Mouse (Mus musculus): ENCODE data around the gene Ctcf.

Gene Ctcf

DNA sequence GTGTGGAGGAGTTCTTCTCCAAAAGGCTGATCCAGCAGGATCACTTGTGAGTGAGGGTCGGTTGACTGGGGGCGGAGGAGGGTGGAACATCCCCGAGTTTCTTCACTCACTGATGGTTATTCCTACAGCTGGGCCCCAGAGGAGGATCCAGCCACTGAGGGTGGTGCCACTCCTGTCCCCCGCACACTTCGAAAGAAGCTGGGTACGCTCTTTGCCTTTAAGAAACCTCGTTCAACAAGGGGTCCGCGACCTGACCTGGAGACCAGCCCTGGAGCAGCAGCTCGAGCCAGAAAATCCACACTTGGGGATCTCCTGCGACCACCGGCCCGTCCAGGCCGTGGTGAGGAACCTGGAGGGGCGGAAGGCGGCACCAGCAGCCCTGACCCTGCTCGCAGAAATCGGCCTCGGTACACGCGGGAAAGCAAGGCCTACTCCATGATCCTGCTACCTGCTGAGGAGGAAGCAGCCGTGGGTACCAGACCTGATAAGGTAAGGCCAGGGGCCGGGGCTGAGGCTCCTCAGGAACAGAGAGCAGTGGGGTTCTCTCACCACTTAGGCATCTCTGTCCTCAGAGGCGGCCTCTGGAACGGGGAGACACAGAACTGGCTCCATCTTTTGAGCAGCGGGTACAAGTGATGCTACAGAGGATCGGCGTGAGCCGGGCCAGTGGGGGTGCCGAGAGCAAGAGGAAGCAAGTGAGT, 58.9 kb downstream of the Ctcf start:
- in situ Hi-C loops (cut with MboI; ENCODE audit: unreplicated experiment in 2 of 2): no loop called here

DNA sequence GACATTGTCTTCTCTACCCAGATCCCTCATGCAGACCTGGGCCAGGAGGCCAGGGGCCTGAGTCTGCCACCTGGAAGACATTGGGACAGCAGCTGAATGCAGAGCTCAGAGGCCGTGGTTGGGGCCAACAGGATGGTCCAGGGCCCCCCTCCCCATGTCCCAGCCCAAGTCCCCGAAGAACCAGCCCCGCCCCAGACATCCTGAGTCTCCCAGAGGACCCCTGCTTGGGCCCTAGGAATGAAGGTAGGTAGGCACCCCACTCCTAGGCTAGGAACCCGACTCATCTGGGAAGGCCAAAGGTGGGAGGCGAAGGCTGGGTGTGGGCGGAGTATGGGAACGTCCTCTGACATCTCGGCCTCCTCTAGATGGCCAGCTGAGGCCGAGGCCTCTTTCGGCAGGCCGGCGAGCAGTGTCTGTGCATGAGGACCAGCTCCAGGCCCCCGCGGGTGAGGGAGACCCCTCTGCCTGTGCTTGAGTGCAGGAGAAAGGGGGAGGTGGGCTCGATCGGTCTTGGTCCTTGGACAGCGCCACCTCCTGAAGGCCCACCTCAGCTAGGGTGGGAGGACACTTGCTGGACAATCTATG, 60.9 kb downstream of the Ctcf start:
- in situ Hi-C loops (cut with MboI; ENCODE audit: unreplicated experiment in 2 of 2): no loop called here

DNA sequence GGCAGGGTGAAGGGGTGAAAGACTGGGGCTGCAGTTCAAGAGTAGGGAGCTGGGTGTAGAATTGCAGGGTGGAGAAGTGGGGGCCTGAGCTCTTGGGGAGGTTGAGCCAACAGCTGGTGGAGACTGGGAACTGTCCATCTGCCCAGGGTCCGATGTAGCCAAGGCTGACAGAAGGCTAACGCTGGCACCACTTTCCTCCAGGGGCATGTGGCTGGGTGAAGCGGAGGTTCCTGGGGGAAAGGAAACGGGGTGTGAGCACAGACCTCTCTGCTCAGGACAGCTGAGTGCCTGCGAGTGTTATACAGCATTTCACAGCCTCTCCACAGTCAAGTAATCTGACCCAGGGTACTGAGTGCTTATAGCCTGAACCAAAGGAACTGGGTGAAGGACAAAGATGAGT, 62.4 kb downstream of the Ctcf start:
- in situ Hi-C loops (cut with MboI; ENCODE audit: unreplicated experiment in 2 of 2): no loop called here

DNA sequence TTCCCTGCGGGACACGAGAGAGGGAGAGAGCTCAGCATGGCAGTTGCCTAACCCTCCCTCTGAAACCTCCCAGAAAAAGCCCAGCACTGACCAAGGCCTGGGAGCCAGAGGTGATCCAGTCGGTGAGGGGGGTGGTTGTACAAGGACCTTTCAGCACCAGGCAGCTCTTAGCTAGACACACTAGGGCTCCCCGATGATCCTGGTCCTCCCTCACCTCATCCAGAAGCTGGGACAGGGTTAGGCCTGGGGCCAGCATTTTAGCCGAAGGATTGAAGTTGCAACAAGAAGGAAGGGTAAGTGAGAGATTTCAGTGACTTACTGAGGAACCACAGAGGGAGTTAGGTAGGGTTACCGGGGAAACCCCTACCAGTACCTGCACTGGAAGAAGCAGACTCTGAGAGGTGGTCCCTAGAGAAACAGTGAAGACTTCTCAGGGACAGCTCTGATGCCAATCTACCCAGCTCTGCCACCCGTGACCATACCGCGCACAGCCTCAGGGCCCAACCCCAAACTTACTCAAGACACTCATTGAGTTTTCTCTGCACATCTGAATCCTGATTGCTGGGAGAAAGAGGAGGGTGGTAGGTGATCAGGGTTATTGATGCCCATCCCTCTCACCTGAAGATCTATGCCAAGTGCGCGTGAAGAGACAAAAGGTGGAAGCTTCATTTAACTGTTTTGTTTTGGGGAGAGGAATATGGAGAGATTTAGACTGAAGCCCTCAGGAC, 63.3 kb downstream of the Ctcf start:
- in situ Hi-C loops (cut with MboI; ENCODE audit: unreplicated experiment in 2 of 2): no loop called here

DNA sequence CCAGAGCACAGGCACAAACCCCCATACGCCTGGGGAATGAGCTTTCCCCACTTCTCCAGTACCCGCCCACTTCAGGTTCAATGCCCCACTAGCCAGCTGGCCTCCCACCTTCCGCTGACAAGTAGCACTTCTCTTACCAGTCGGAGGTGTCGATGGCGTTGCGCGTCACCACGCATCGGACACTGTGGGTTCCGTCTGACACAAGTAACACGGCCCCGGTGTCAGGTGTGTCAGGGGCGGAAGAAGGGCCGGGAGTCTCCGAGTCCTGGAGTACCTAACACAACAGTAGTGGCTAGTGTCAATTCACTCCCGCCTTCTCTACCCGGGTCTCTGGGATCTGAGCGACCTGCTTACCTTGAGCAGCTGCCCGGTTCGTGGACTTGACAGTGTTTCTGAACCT, 64.2 kb downstream of the Ctcf start:
- in situ Hi-C loops (cut with MboI; ENCODE audit: unreplicated experiment in 2 of 2): no loop called here

DNA sequence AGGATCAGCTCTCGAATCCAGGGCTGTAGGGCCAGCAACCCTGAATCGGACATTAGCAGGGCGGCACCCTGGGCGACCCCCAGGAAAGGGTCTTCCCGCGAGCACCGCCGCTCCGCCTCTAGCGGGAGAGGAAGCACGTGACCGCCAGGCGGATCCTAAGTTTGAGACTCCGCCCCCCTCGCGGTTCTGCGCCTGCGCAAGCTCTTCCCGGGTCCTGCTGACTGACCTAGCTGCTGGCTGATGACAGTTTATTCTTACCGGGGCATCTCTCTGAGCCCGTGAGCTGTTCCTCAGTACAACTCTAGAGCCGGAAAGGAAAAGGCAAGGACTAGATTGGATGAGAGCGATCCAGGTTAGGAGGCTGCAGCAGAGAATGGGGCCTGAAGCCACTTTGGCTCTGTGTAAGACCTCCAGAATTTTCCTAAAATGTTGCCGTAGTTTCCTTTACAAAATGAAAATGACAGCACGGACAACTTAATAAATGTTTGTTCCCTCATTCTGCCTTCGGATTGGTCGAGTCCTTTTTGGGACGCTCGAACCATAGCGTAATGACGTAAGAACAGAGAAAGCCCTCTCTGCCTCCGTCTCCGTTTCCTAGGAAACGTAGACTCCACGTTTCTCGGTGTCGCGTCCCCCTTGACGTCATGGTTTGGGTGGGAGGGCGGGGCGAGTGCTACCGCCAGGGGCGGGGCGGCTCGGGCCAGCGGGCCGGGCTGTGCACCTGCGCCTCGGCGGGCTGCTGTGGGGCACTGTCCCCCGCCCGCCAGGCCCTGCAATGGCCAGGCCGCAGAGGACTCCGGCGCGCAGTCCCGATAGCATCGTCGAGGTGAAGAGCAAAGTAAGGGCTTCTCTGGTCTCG, 64.8 kb downstream of the Ctcf start, which contains the start of the genes Acd and Pard6a:
Gene Acd (minus strand): TSS at position 137 of the 859 bp plus-strand sequence.
Gene Pard6a (plus strand): TSS at position 183 of the 859 bp plus-strand sequence.
- in situ Hi-C loops (cut with MboI; ENCODE audit: unreplicated experiment in 2 of 2): no loop called here

DNA sequence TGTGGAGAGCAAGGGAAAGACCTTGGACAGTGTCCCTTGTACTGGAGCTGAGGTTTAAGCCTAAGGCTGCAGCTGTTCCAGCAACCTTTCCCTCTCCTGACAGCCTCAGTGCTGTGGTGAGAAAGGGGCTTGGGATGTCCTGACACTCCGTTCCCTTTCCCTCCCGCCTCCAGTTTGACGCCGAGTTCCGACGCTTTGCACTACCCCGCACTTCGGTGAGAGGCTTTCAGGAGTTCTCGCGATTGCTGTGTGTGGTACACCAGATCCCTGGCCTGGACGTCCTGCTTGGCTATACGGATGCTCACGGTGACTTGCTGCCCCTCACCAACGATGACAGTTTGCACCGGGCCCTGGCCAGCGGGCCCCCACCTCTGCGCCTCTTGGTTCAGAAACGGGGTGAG, 65.6 kb downstream of the Ctcf start:
- in situ Hi-C loops (cut with MboI; ENCODE audit: unreplicated experiment in 2 of 2): no loop called here

DNA sequence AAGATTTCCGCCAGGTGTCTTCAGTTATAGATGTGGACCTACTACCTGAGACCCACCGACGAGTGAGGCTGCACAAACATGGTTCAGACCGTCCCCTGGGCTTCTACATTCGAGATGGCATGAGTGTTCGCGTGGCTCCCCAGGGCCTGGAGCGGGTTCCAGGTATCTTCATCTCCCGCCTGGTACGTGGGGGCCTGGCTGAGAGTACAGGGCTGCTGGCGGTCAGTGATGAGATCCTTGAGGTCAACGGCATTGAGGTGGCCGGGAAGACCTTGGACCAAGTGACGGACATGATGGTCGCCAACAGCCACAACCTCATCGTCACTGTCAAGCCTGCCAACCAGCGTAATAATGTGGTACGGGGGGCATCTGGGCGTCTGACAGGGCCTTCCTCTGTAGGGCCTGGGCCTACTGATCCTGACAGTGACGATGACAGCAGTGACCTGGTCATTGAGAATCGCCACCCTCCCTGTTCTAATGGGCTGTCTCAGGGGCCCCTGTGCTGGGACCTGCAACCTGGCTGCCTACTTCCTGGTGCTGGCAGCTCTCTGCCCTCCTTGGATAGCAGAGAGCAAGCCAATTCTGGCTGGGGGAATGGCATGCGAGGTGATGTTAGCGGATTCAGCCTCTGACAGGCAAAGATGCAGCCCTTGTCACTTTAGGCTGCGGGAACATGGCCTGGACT, 66.5 kb downstream of the Ctcf start:
- in situ Hi-C loops (cut with MboI; ENCODE audit: unreplicated experiment in 2 of 2): no loop called here

DNA sequence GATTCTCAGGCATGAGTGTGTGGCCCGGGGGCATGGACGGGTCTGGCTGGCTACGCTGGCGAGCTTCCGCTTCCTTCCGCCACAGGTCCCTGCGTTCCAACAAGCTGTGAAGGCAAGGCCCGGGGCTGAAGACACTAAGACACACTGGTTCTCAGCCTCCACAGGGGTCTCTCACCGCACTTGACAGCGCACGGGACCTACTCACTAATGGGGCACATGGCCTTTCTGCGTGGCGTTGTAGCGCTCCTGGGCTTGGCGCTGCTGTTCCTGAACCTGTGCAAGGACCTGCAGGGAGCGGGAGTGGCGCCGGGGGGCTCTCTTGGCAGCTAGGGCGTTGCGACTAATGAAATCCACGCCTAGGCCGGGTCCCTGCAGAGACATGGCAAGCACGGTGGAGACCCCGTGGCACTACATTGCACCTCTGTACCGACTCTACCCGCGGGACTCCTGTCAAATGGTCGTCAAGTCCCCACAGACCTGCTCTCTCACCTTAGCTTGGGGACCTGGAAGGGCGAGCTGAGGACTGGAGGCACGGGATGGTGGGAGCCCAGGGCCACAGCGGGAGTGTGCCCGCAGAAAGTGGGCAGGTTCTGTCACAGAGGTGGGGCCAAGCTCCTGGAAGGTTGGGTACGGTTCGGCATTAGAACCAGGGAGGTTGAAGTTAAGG, 67.9 kb downstream of the Ctcf start:
- in situ Hi-C loops (cut with MboI; ENCODE audit: unreplicated experiment in 2 of 2): no loop called here

DNA sequence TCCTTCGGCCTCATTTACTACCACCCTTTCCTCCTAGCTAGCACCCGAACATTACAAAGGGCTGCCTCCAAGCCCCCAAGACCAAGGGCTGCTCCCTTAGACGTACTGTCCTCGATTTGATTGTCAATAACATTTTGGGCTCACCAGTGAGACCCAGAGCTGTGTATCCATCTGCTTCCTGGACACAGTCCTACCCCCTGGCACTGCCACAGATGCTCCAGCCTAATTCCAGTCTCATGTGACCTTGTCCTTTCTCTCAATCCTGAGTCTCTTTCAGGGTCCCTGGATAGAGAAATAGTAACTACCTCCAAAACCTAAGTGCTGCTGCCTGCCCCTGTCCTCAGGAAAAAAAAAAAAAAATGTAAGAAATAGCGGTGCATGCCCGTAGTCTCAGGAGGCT, 68.6 kb downstream of the Ctcf start:
- in situ Hi-C loops (cut with MboI; ENCODE audit: unreplicated experiment in 2 of 2): no loop called here

DNA sequence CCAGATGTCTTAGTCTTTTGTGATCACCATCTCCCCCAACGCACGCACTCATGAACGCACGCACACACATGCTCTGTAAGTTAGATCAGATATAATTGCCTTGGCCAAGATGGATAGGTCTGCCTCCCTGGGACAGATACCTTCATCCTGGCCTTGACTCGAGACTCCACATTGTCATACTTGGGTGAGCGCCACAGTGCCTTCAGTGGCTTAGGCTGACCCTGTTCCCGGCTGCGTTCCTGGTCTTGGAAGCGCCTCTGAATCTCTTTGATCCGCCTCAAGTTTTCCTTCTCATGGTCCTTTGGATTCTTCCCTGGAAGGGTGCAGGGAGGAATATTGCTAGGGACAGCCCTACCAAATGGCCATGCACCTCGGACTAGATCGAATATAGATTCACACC, 70.1 kb downstream of the Ctcf start:
- in situ Hi-C loops (cut with MboI; ENCODE audit: unreplicated experiment in 2 of 2): no loop called here

DNA sequence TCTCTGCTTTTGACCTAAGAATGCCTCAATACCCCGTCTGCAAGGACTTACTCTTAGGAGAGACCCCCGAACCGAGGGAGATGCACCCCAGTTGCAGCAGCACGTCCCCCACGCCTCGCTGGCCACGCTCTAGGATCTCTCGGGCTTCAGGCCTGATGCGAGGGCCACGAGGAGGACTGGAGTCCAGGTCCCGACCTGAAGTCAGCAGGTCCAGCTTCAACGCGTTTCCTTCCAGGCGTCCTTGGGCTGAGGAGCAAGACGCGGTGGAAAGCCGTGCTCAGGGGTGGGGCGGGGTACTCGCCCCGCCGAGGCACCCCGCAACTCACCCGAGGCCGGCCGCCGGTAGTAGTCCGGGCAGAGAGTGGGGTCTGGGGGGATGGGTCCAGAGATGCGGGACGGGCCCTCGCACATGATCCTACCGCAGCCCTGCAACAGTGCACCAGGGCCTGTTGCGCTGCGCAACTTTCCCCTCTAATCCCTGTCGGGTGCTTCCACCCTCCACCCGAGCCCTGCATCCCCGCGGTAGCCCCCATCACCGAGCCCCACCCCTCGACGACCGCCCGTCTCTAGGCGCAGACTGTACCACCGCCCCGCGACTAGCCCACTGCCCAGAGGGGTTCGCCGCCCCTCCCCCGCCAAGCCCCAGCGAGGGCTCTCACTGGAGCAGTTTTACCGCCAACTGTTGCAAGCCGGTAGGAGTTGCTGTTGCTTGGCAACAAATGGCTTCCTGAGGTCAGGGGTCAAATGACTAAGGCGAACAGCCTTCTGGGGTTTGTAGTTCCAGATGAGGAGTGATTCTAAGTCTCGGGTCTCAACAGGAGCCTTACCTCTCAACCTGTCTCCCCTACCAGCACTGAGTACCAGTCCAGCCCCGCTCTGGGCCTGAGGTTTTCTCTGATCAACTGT, 71.4 kb downstream of the Ctcf start, which contains the start of the genes 4933405L10Rik and Enkd1:
Gene 4933405L10Rik (plus strand): TSS at position 158 of the 906 bp plus-strand sequence.
Gene Enkd1 (minus strand): TSS at position 713 of the 906 bp plus-strand sequence.
- in situ Hi-C loops (cut with MboI; ENCODE audit: unreplicated experiment in 2 of 2): no loop called here

DNA sequence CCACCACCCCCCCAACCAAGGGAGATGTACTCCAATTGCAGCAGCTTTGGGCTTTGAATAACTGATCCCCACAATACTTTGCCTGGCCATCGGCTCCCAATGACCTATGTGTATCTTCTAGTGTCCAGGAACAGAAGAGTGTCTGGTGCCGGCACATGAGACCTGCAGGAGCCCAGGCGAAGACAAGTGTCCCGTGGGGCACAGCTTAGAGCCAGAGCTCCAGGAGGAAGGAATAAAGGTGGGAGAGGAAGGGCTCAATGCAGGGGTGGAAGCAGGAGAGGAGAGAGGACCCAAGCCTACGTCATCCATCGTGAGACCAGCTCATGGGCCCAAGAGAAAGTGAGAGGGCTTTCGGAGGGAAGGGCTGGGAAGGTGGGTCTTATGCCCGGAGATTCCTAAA, 72.3 kb downstream of the Ctcf start:
- in situ Hi-C loops (cut with MboI; ENCODE audit: unreplicated experiment in 2 of 2): no loop called here

DNA sequence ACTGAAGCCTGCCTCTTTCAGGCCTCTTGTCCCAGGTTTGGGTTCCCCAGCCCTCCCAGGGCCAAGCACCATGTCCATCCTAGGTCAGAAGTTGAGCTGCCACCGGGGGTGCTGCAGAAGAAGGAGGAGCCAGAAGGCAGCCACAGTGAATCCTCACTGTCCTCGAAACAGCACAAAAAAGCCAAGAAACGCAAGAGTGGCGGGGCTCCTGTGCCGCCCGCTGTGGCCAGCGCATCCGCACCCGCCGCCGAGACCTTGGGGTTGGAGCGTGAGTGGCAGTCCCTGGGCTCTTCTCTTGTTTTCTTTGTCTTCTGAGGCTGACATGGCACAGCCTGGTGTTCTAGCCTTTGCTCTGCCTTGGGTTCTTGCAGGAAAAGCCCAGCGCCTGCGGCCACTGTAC, 72.9 kb downstream of the Ctcf start:
- in situ Hi-C loops (cut with MboI; ENCODE audit: unreplicated experiment in 2 of 2): no loop called here

DNA sequence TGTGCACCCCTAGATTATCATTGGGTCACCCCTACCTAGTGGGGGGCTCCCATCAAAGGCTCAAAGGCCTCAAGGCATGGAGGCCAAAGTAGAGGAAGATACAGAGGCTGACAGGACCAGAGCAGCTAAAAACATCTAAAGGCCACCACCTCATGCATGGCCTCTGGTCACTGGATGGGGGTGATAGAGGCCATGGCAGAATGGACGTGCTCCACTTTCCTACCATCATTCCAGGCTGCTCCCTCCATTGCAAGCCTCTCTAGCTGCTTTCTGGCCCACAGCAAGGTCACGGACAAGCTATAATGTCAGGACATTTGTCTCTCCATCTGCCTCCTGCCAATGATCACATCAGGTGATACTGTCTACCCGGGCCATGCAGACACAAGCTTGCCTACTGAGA, 75.9 kb downstream of the Ctcf start:
- in situ Hi-C loops (cut with MboI; ENCODE audit: unreplicated experiment in 2 of 2): loop anchor here (5.0 to 10.0 kb wide), 4 partner anchors 215 to 405 kb away; no protein-coding TSS in a partner anchor

DNA sequence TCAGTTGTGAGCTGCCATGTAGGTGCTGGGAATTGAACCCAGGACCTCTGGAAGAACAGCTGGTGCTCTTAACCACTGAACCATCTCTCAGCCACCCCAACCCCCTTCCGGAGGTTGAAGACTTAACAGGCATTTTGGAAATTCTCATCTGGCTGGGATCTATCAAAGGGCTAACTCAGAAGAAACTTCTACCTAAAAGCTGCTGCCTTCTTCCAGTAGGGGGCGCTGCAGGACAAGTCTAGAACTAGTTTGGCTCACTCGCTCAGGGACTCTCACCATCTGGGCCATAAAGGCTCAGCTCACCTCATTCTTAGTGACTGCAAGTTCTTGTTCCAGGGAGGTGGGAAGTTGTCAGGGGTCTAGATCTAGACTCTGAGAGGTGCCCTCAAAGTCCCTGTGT, 77.8 kb downstream of the Ctcf start:
- in situ Hi-C loops (cut with MboI; ENCODE audit: unreplicated experiment in 2 of 2): loop anchor here (5.0 to 10.0 kb wide), 4 partner anchors 213 to 403 kb away; no protein-coding TSS in a partner anchor

DNA sequence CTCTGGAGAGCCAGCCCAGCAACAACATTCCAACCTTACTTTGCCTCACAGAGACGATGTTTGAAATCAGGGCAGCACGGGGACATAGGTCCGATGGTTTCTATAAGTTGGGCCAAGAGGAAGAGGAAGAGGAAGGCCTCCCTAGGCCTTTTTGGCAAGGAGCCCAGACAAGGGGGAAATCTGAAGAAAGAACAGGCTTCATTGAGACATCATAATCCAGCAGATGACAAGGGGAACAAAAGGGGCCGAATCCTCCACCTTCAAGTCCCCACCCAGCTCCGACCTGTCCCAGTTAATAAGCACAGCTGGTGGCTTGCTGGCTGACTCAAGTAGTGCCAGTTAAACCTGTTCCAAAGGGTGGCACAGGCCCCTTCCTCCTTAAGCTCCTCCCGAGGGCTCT, 78.7 kb downstream of the Ctcf start:
- in situ Hi-C loops (cut with MboI; ENCODE audit: unreplicated experiment in 2 of 2): loop anchor here in 1 of 2 experiments (5.0 to 10.0 kb wide), 3 partner anchors 67 to 390 kb away; partner anchors contain the start of gene Ctrl

DNA sequence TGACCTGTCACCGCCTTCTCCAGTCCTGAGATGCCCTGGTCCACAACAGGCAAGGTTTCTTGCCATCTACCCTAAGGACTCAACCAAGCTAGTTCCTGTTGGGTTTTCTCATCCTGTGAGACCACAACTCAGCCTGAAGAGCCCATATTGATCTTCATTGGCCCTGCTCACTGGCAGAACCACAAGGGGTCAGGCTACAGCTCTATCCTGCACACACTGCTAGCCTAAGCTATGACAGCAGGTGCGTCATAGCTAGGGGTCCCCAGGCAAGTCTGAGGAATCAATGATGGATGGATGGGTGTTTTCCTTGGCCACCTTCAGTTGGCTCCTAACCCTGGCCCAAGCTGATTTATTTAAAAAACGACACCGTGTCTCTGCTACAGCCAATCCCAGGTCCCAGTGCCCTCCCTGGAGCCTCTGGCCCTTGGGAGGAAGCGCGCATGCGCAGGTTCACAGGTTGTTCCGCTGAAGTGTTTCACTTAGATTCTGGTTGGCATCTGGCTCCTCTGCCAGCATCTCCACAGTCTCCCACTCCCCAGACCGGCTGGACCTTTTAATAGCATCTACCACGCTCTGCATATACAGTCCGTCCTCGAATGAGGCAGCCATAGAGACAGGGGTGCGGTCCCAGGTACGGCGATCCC, 80.1 kb downstream of the Ctcf start:
- in situ Hi-C loops (cut with MboI; ENCODE audit: unreplicated experiment in 2 of 2): loop anchor here in 1 of 2 experiments (5.0 to 10.0 kb wide), 3 partner anchors 66 to 388 kb away; partner anchors contain the start of gene Ctrl

Measured in v-Abl transformed pro-B cells (cell line).